Mouse (Mus musculus) liver, embryonic 11.5 days (tissue): ENCODE data around the gene 4933425L06Rik. TPM values are rescaled to one million over a fixed set of nuclear protein-coding genes. Genes with fewer than 3 reads are reported as not detected.

Experiments
- ATAC-seq: fragments of 200-750 bp; cut with Nextera tagmentation; replicated peaks from 2 replicates; pipeline ENCODE4 v1.8.0; 2017; ENCODE audit warnings: moderate number of reproducible peaks, mild to moderate bottlenecking, moderate TSS enrichment, moderate library complexity; ENCODE audit not compliant: low FRiP score
- DNase-seq: peaks from one replicate; pipeline ENCODE4 v3.0.0-alpha.2; 2017; ENCODE audit warnings: low spot score
- H3K27ac ChIP-seq: fragments of 300-500 bp; sonication (generic); 2 replicates; pipeline ENCODE4 v1.5.1; 2014; ENCODE audit warnings: mild to moderate bottlenecking, low read depth, low read length, control low read depth
- H3K27me3 ChIP-seq: fragments of 300-500 bp; sonication (generic); replicated peaks from 2 replicates; pipeline ENCODE4 v1.6.1; 2014; ENCODE audit warnings: low read length, mixed read lengths; ENCODE audit not compliant: control insufficient read depth, insufficient read depth
- H3K36me3 ChIP-seq: fragments of 300-500 bp; sonication (generic); 2 replicates; pipeline ENCODE4 v1.6.1; 2014; ENCODE audit warnings: mild to moderate bottlenecking, low read length, moderate library complexity, mixed read lengths; ENCODE audit not compliant: control insufficient read depth, insufficient read depth
- H3K4me1 ChIP-seq: fragments of 300-500 bp; sonication (generic); replicated peaks from 2 replicates; pipeline ENCODE4 v1.6.1; 2014; ENCODE audit warnings: low read length, mixed read lengths; ENCODE audit not compliant: control insufficient read depth, insufficient read depth
- H3K4me2 ChIP-seq: fragments of 300-500 bp; sonication (generic); 2 replicates; pipeline ENCODE4 v1.6.1; 2014; ENCODE audit warnings: mild to moderate bottlenecking, control low read depth, moderate library complexity
- H3K4me3 ChIP-seq: fragments of 300-500 bp; sonication (generic); 2 replicates; pipeline ENCODE4 v1.5.1; 2014; ENCODE audit warnings: low read depth, low read length, control low read depth
- H3K9ac ChIP-seq: fragments of 300-500 bp; sonication (generic); 2 replicates; pipeline ENCODE4 v1.6.1; 2014; ENCODE audit warnings: low read depth, low read length, control low read depth
- H3K9me3 ChIP-seq: fragments of 300-500 bp; sonication (generic); 2 replicates; pipeline ENCODE4 v1.6.1; 2016; ENCODE audit warnings: low read length, inconsistent platforms, mixed read lengths; ENCODE audit not compliant: control insufficient read depth
- WGBS: fragments of 180-500 bp; shearing (Covaris S2); extraction: QIAGEN DNeasy Blood & Tissue Kit; methylation state at CpG from one replicate; pipeline ENCODE4 v1.1.7; 2014; 5-methylcytosine and 5-hydroxymethylcytosine counted together
- polyA plus RNA-seq: library from polyadenylated mRNA; unstranded; fragments of >200 nt; fragmentation: Nextera tagmentation; extraction: Ambion mirVana; gene quantifications from 2 replicates; pipeline ENCODE4 v1.2.1, GENCODE M21; 2014

4933425L06Rik gene
- polyA plus RNA-seq, 1 experiment from 2014 or later = not detected

- H3K36me3 ChIP-seq = no peaks in the 10 kb centered on the region
- ATAC-seq (no peak), DNase-seq (no peak)
- no peaks in the 10 kb centered on the region for H3K27me3 ChIP-seq
- no peaks in the 10 kb centered on the region for H3K4me1 ChIP-seq
- no peak overlapping the region for H3K4me3 ChIP-seq
- no peak overlapping the region for H3K9ac ChIP-seq
- no peak overlapping the region for H3K4me2 ChIP-seq
- no peaks in the 10 kb centered on the region for H3K9me3 ChIP-seq
- H3K27ac ChIP-seq = no peak overlapping the region
These were observed 39.7 kb downstream of the 4933425L06Rik start for GRCm38 (mm10) chr13:105121617-105122016.

- no peaks in the 10 kb centered on the region for H3K9me3 ChIP-seq
- no peak overlapping the region for H3K9ac ChIP-seq
- H3K4me1 ChIP-seq = no peaks in the 10 kb centered on the region
- WGBS = 80% methylated on average over 3 of the region's 3 CpGs
- H3K27me3 ChIP-seq = no peaks in the 10 kb centered on the region
- H3K4me3 ChIP-seq = no peak overlapping the region
- no peak overlapping the region for H3K4me2 ChIP-seq
- H3K27ac ChIP-seq = no peak overlapping the region
- DNase-seq (no peak), ATAC-seq (no peak)
- no peaks in the 10 kb centered on the region for H3K36me3 ChIP-seq
These were observed 40.2 kb downstream of the 4933425L06Rik start for GRCm38 (mm10) chr13:105122092-105122491.

GRCm38 (mm10) chr13:105130080-105130479 is 48.2 kb downstream of the 4933425L06Rik start:
- H3K9me3 ChIP-seq = no peaks in the 10 kb centered on the region
- H3K4me3 ChIP-seq = no peak overlapping the region
- peaks cover 6% of the 10 kb centered on the region for H3K4me1 ChIP-seq
- H3K4me2 ChIP-seq = no peak overlapping the region
- no peaks in the 10 kb centered on the region for H3K27me3 ChIP-seq
- no peak overlapping the region for H3K9ac ChIP-seq
- no peak overlapping the region for H3K27ac ChIP-seq
- WGBS = 60% methylated on average over 6 of the region's 6 CpGs
- DNase-seq = no peak
- no peaks in the 10 kb centered on the region for H3K36me3 ChIP-seq
- peak; percentile 85 for ATAC-seq

- DNase-seq (no peak), ATAC-seq (no peak)
- no peaks in the 10 kb centered on the region for H3K36me3 ChIP-seq
- WGBS = 80% methylated on average over 6 of the region's 6 CpGs
- H3K4me3 ChIP-seq = no peak overlapping the region
- H3K9ac ChIP-seq = no peak overlapping the region
- peaks cover 6% of the 10 kb centered on the region for H3K4me1 ChIP-seq
- no peak overlapping the region for H3K27ac ChIP-seq
- no peak overlapping the region for H3K4me2 ChIP-seq
- no peaks in the 10 kb centered on the region for H3K27me3 ChIP-seq
- no peaks in the 10 kb centered on the region for H3K9me3 ChIP-seq
These were observed 50.4 kb downstream of the 4933425L06Rik start for GRCm38 (mm10) chr13:105132370-105132769.

GRCm38 (mm10) chr13:105132776-105133175 is 50.9 kb downstream of the 4933425L06Rik start:
- no peak overlapping the region for H3K4me2 ChIP-seq
- no peak overlapping the region for H3K27ac ChIP-seq
- no peaks in the 10 kb centered on the region for H3K36me3 ChIP-seq
- H3K27me3 ChIP-seq = no peaks in the 10 kb centered on the region
- no peaks in the 10 kb centered on the region for H3K9me3 ChIP-seq
- no peak overlapping the region for H3K9ac ChIP-seq
- no peak for ATAC-seq
- 83% methylated on average over 2 of the region's 2 CpGs for WGBS
- no peak for DNase-seq
- H3K4me3 ChIP-seq = no peak overlapping the region
- peaks cover 6% of the 10 kb centered on the region for H3K4me1 ChIP-seq

- no peak for DNase-seq
- H3K36me3 ChIP-seq = no peaks in the 10 kb centered on the region
- ATAC-seq = peak; percentile 84
These were observed 52.5 kb downstream of the 4933425L06Rik start for GRCm38 (mm10) chr13:105134397-105134796.

GRCm38 (mm10) chr13:105139881-105140280 is 58.0 kb downstream of the 4933425L06Rik start:
- H3K27me3 ChIP-seq = no peaks in the 10 kb centered on the region
- H3K36me3 ChIP-seq = no peaks in the 10 kb centered on the region
- no peak overlapping the region for H3K4me3 ChIP-seq
- H3K4me2 ChIP-seq = peak overlapping the region; percentile 29; the same call in 1 of the 2 replicates
- peak overlapping the region; percentile 32; the same call in 1 of the 2 replicates for H3K27ac ChIP-seq
- DNase-seq (no peak), ATAC-seq (peak; percentile 83)
- 20% methylated on average over 4 of the region's 4 CpGs for WGBS
- peaks cover 6% of the 10 kb centered on the region for H3K4me1 ChIP-seq
- H3K9ac ChIP-seq = no peak overlapping the region
- H3K9me3 ChIP-seq = no peaks in the 10 kb centered on the region

More at GRCm38 (mm10) chr13:105134397-105134796, 52.5 kb downstream of the 4933425L06Rik start:
- no peak overlapping the region for H3K9ac ChIP-seq
- H3K9me3 ChIP-seq = no peaks in the 10 kb centered on the region
- H3K4me3 ChIP-seq = no peak overlapping the region
- H3K4me1 ChIP-seq = peaks cover 6% of the 10 kb centered on the region
- no peaks in the 10 kb centered on the region for H3K27me3 ChIP-seq
- no peak overlapping the region for H3K27ac ChIP-seq
- H3K4me2 ChIP-seq = no peak overlapping the region
- 20% methylated on average over 5 of the region's 5 CpGs for WGBS

GRCm38 (mm10) chr13:105146827-105147226 is 64.9 kb downstream of the 4933425L06Rik start:
- no peaks in the 10 kb centered on the region for H3K36me3 ChIP-seq
- ATAC-seq = no peak
- H3K27ac ChIP-seq = no peak overlapping the region
- H3K9ac ChIP-seq = no peak overlapping the region
- H3K9me3 ChIP-seq = no peaks in the 10 kb centered on the region
- no peaks in the 10 kb centered on the region for H3K27me3 ChIP-seq
- 42% methylated on average over 1 of the region's 1 CpGs for WGBS
- no peak overlapping the region for H3K4me3 ChIP-seq
- no peak for DNase-seq
- no peaks in the 10 kb centered on the region for H3K4me1 ChIP-seq
- H3K4me2 ChIP-seq = no peak overlapping the region

- Histone ChIP-seq H3K27ac (no peak overlapping the region), H3K9me3 (no peaks in the 10 kb centered on the region)
- peak; percentile 60 for ATAC-seq
These were observed 66.0 kb downstream of the 4933425L06Rik start for GRCm38 (mm10) chr13:105147795-105148418.

More at GRCm38 (mm10) chr13:105147795-105148418, 66.0 kb downstream of the 4933425L06Rik start:
- Histone ChIP-seq H3K4me3 (no peak overlapping the region), H3K36me3 (no peaks in the 10 kb centered on the region), H3K4me1 (no peaks in the 10 kb centered on the region), H3K27me3 (no peaks in the 10 kb centered on the region), H3K9ac (no peak overlapping the region), H3K4me2 (no peak overlapping the region)
- no peak for DNase-seq
- 47% methylated on average over 4 of the region's 4 CpGs for WGBS
